21 mouse cellular contexts compared by ENCODE assay signal in genomic region chr5:110610484-110610883, GRCm38 (mm10).
"Had no signal": no experiment of that assay in that cellular context is flagged by ENCODE, and none has a peak within 500 bp of the region (broad histone marks: within the 10 kb centered on the region; RNA-seq: fewer than 3 reads in every experiment).

No protein-coding gene starts in this region.

- H3K4me1 ChIP-seq: forebrain, embryonic 12.5 days had no signal

- H3K4me3 ChIP-seq: embryonic facial prominence, embryonic 10.5 days; embryonic facial prominence, embryonic 12.5 days; embryonic facial prominence, embryonic 13.5 days; embryonic facial prominence, embryonic 15.5 days; erythroblast, embryonic 14.5 days; forebrain, embryonic 10.5 days; forebrain, embryonic 12.5 days; forebrain, embryonic 13.5 days; forebrain, embryonic 15.5 days; gastrocnemius, adult 2 months had no signal

- H3K36me3 ChIP-seq: embryonic facial prominence, embryonic 10.5 days; embryonic facial prominence, embryonic 12.5 days; embryonic facial prominence, embryonic 13.5 days; embryonic facial prominence, embryonic 15.5 days; forebrain, embryonic 10.5 days; forebrain, embryonic 12.5 days; forebrain, embryonic 15.5 days had no signal

- DNase-seq: cerebellum, adult 8-10 months; cerebellum, adult 9-10 months; cerebellum, postnatal 14 days; embryo, embryonic 11 days; forebrain, postnatal 0 days; gastrocnemius, adult 2 months; gastrocnemius, postnatal 10 days; gastrocnemius, postnatal 14 days; gastrocnemius, postnatal 25 days; gastrocnemius, postnatal 36 days; heart, adult 11 months; heart, adult 18-20 months had no signal

- H3K27me3 ChIP-seq: embryonic facial prominence, embryonic 15.5 days; forebrain, embryonic 15.5 days had no signal

- H3K9ac ChIP-seq: embryonic facial prominence, embryonic 12.5 days; embryonic facial prominence, embryonic 13.5 days; embryonic facial prominence, embryonic 15.5 days; forebrain, embryonic 12.5 days; forebrain, embryonic 13.5 days; forebrain, embryonic 15.5 days; forebrain, postnatal 0 days had no signal

- H3K9me3 ChIP-seq: embryonic facial prominence, embryonic 10.5 days; embryonic facial prominence, embryonic 12.5 days; embryonic facial prominence, embryonic 13.5 days; embryonic facial prominence, embryonic 15.5 days; forebrain, embryonic 10.5 days; forebrain, embryonic 12.5 days; forebrain, embryonic 13.5 days; forebrain, embryonic 15.5 days had no signal

- H3K27ac ChIP-seq: embryonic facial prominence, embryonic 10.5 days; embryonic facial prominence, embryonic 12.5 days; forebrain, embryonic 10.5 days; forebrain, embryonic 12.5 days; forebrain, embryonic 13.5 days; forebrain, embryonic 15.5 days; gastrocnemius, adult 2 months had no signal

- H3K4me2 ChIP-seq: embryonic facial prominence, embryonic 12.5 days; embryonic facial prominence, embryonic 13.5 days; embryonic facial prominence, embryonic 15.5 days; forebrain, embryonic 12.5 days; forebrain, embryonic 13.5 days; forebrain, embryonic 15.5 days had no signal
